Mouse (Mus musculus) CH12.LX (cell line): ENCODE results near the gene Tanc1. TPM values are rescaled to one million over a fixed set of nuclear protein-coding genes. Genes with fewer than 3 reads are reported as not detected.

ENCODE experiments used
- DNase-seq: peaks from one replicate; pipeline ENCODE4 v3.0.0-alpha.2; 2013; ENCODE audit errors: extremely low read depth
- H3K27ac ChIP-seq: 2 replicates; pipeline ENCODE4 v1.5.1; 2012; ENCODE audit warnings: low read depth, mild to moderate bottlenecking, control low read depth, moderate library complexity; ENCODE audit not compliant: insufficient read depth
- H3K27me3 ChIP-seq: replicated peaks from 2 replicates; pipeline ENCODE3; 2012; ENCODE audit warnings: inconsistent platforms
- H3K36me3 ChIP-seq, 2 experiments: replicated peaks in 1 of 2; 2 replicates each; pipeline versions ENCODE3 to v1.6.1; 2012; ENCODE audit warnings: inconsistent platforms in 1 of 2, low read length in 1 of 2, mild to moderate bottlenecking in 1 of 2, mixed read lengths in 1 of 2, moderate library complexity in 1 of 2; ENCODE audit not compliant: control insufficient read depth in 1 of 2, insufficient read depth in 1 of 2
- H3K4me1 ChIP-seq, 2 experiments: 2 replicates each; pipeline ENCODE4 v1.6.1; 2012; ENCODE audit warnings: inconsistent platforms in 1 of 2, moderate library complexity in 1 of 2; ENCODE audit not compliant: insufficient read depth in 2 of 2, control insufficient read depth in 1 of 2
- H3K4me2 ChIP-seq: 2 replicates; pipeline ENCODE4 v1.6.1; 2012; ENCODE audit warnings: low read depth, mild to moderate bottlenecking, control low read depth; ENCODE audit not compliant: poor library complexity, insufficient read depth, severe bottlenecking
- H3K4me3 ChIP-seq, 3 experiments: fragments of 150-350 bp in 1 of 3; sonication (generic) in 1 of 3; replicated peaks in 1 of 3; 2 replicates each; pipeline versions ENCODE3 to v1.5.1; 2011 to 2012; ENCODE audit warnings: low read depth in 2 of 3, low read length in 2 of 3, mild to moderate bottlenecking in 2 of 3, moderate library complexity in 2 of 3, control low read depth in 1 of 3, improper control_type of control experiment in 1 of 3, inconsistent platforms in 1 of 3, mixed read lengths in 1 of 3; ENCODE audit not compliant: poor library complexity in 1 of 3
- H3K79me2 ChIP-seq: replicated peaks from 2 replicates; pipeline ENCODE4 v1.6.1; 2012; ENCODE audit warnings: mild to moderate bottlenecking, moderate library complexity; ENCODE audit not compliant: control insufficient read depth, poor library complexity, insufficient read depth, severe bottlenecking; ENCODE audit errors: extremely low read depth
- H3K9ac ChIP-seq: 2 replicates; pipeline ENCODE4 v1.6.1; 2012; ENCODE audit warnings: low read depth, mild to moderate bottlenecking, control low read depth, moderate library complexity; ENCODE audit not compliant: insufficient read depth
- H3K9me3 ChIP-seq: replicated peaks from 2 replicates; pipeline ENCODE3; 2012; ENCODE audit warnings: low read length, inconsistent platforms, mixed read lengths
- BHLHE40 ChIP-seq: IDR thresholded peaks from 2 replicates; pipeline ENCODE4 v1.6.1; 2011; ENCODE audit warnings: mild to moderate bottlenecking, low read depth, low read length, improper control_type of control experiment
- CHD1 ChIP-seq: IDR thresholded peaks from 2 replicates; pipeline ENCODE4 v1.6.1; 2012; ENCODE audit warnings: low read depth, low read length, improper control_type of control experiment, inconsistent platforms
- E2F4 ChIP-seq: IDR thresholded peaks from 2 replicates; pipeline ENCODE4 v1.6.1; 2011; ENCODE audit warnings: low read depth, low read length, improper control_type of control experiment; ENCODE audit not compliant: insufficient replicate concordance
- ELF1 ChIP-seq: IDR thresholded peaks from 2 replicates; pipeline ENCODE4 v1.6.1; 2014; ENCODE audit warnings: low read depth, mild to moderate bottlenecking, inconsistent platforms, low read length, improper control_type of control experiment
- ETS1 ChIP-seq: conservative IDR thresholded peaks from 2 replicates; pipeline ENCODE4 v1.6.1; 2012; ENCODE audit warnings: low read depth, mild to moderate bottlenecking, inconsistent platforms, low read length, improper control_type of control experiment, moderate library complexity
- KAT2A ChIP-seq: IDR thresholded peaks from 2 replicates; pipeline ENCODE4 v1.6.1; 2012; ENCODE audit warnings: low read length, improper control_type of control experiment, inconsistent platforms; ENCODE audit not compliant: insufficient replicate concordance
- MAFK ChIP-seq: IDR thresholded peaks from 2 replicates; pipeline ENCODE4 v1.6.1; 2011; ENCODE audit warnings: low read length, improper control_type of control experiment; ENCODE audit not compliant: insufficient replicate concordance
- MAX ChIP-seq: IDR thresholded peaks from 2 replicates; pipeline ENCODE4 v1.6.1; 2011; ENCODE audit warnings: low read length, improper control_type of control experiment
- MEF2A ChIP-seq: IDR thresholded peaks from 2 replicates; pipeline ENCODE4 v1.6.1; 2014; ENCODE audit warnings: low read depth, mild to moderate bottlenecking, inconsistent platforms, low read length, improper control_type of control experiment, borderline replicate concordance
- NELFE ChIP-seq: IDR thresholded peaks from 2 replicates; pipeline ENCODE4 v1.6.1; 2011; ENCODE audit warnings: low read depth, low read length, improper control_type of control experiment
- POLR2A ChIP-seq: IDR thresholded peaks from 2 replicates; pipeline ENCODE4 v1.6.1; 2011; ENCODE audit warnings: low read depth, mild to moderate bottlenecking, improper control_type of control experiment, low read length
- RAD21 ChIP-seq: IDR thresholded peaks from 2 replicates; pipeline ENCODE4 v1.6.1; 2011; ENCODE audit warnings: low read depth, mild to moderate bottlenecking, low read length, improper control_type of control experiment, moderate library complexity
- SIN3A ChIP-seq: IDR thresholded peaks from 2 replicates; pipeline ENCODE4 v1.6.1; 2012; ENCODE audit warnings: low read length, improper control_type of control experiment, inconsistent platforms
- SMC3 ChIP-seq: IDR thresholded peaks from 2 replicates; pipeline ENCODE4 v1.6.1; 2011; ENCODE audit warnings: low read depth, low read length, improper control_type of control experiment
- TBP ChIP-seq: conservative IDR thresholded peaks from 2 replicates; pipeline ENCODE4 v1.6.1; 2011; ENCODE audit warnings: low read depth, low read length, improper control_type of control experiment
- UBTF ChIP-seq: IDR thresholded peaks from 2 replicates; pipeline ENCODE4 v1.6.1; 2012; ENCODE audit warnings: low read depth, mild to moderate bottlenecking, inconsistent platforms, low read length, improper control_type of control experiment, moderate library complexity
- USF1 ChIP-seq: IDR thresholded peaks from 2 replicates; pipeline ENCODE4 v1.6.1; 2014; ENCODE audit warnings: low read depth, mild to moderate bottlenecking, inconsistent platforms, low read length, improper control_type of control experiment
- dilution Hi-C: fragments of 300-500 bp; cut with MboI; formaldehyde crosslinking; loops from 2 replicates; pipeline ENCODE4 v1.14.3; 2020; ENCODE audit warnings: low sequenced_read_pairs; ENCODE audit not compliant: extremely low pct_unique_long_range_greater_than_20kb, extremely low pct_ligation_motif_present
- in situ Hi-C: fragments of 300-500 bp; cut with MboI; formaldehyde crosslinking; loops from 3 replicates; pipeline ENCODE4 v1.14.3; 2019; ENCODE audit warnings: low sequenced_read_pairs, low pct_ligation_motif_present, low pct_unique_long_range_greater_than_20kb, mixed read lengths
- polyA plus RNA-seq: library from polyadenylated mRNA; unstranded; fragments of >175 nt; gene quantifications from 2 replicates; pipeline ENCODE4 v1.2.1, GENCODE M21; 2012; ENCODE audit warnings: low read depth; ENCODE audit not compliant: insufficient read length
- total RNA-seq, 2 experiments: library from RNA; depleted of rRNA; stranded (reverse); fragments of 300-350 nt in 1 of 2; fragments of >200 nt in 1 of 2; gene quantifications; 2 replicates each; pipeline ENCODE4 v1.2.3; 2012 to 2014

The Tanc1 gene
- total and polyA plus RNA-seq, 3 experiments, result 0.08 to 0.21 (median 0.08) TPM

- H3K9me3 ChIP-seq, result no peaks in the 10 kb centered on the region
- H3K36me3 ChIP-seq, result no peaks in the 10 kb centered on the region
- no peaks in the 10 kb centered on the region for H3K27me3 ChIP-seq
- in situ Hi-C loops (no loop called here), dilution Hi-C loops (no loop called here)
- no peak overlapping the region for H3K9ac ChIP-seq
- no peak overlapping the region for H3K4me2 ChIP-seq
- no peak for DNase-seq
- H3K27ac ChIP-seq, result no peak overlapping the region
- no peak overlapping the region for H3K4me3 ChIP-seq
- no peak for TF ChIP-seq KAT2A
- no peaks in the 10 kb centered on the region; a peak in 1 of 4 replicates for H3K4me1 ChIP-seq
- no peaks in the 10 kb centered on the region for H3K79me2 ChIP-seq
These were observed 11.6 kb upstream of the Tanc1 start for GRCm38 (mm10) chr2:59600123-59600840.

- in situ Hi-C loops, result no loop called here
- Histone ChIP-seq H3K79me2 (no peaks in the 10 kb centered on the region), H3K27ac (no peak overlapping the region), H3K27me3 (no peaks in the 10 kb centered on the region), H3K36me3 (no peaks in the 10 kb centered on the region), H3K4me3 (no peak overlapping the region), H3K9me3 (no peaks in the 10 kb centered on the region), H3K4me1 (no peaks in the 10 kb centered on the region; a peak in 1 of 4 replicates), H3K9ac (no peak overlapping the region), H3K4me2 (no peak overlapping the region)
- no peak for TF ChIP-seq RAD21
- no peak for TF ChIP-seq MAFK
- TF ChIP-seq ETS1, result no peak
- TF ChIP-seq KAT2A, result no peak
- no peak for TF ChIP-seq POLR2A
- no peak for TF ChIP-seq TBP
- no peak for TF ChIP-seq SMC3
- no peak for TF ChIP-seq ELF1
- TF ChIP-seq SIN3A, result no peak
- TF ChIP-seq MAX, result no peak
- no peak for TF ChIP-seq NELFE
- TF ChIP-seq CHD1, result no peak
- TF ChIP-seq UBTF, result no peak
- TF ChIP-seq E2F4, result no peak
- no peak for TF ChIP-seq BHLHE40
- TF ChIP-seq MEF2A, result no peak
- no peak for TF ChIP-seq USF1
- dilution Hi-C loops, result no loop called here
- DNase-seq, result no peak
These were observed 10.9 kb upstream of the Tanc1 start for GRCm38 (mm10) chr2:59600980-59601379.
